Mouse (Mus musculus) liver, embryonic 12.5 days (tissue): ENCODE data around the gene Nit1. TPM values are rescaled to one million over a fixed set of nuclear protein-coding genes. Genes with fewer than 3 reads are reported as not detected.

Experiments used
- ATAC-seq: fragments of 200-750 bp; cut with Nextera tagmentation; 2 replicates; pipeline ENCODE4 v1.8.0; 2017; ENCODE audit warnings: moderate number of reproducible peaks, mild to moderate bottlenecking, moderate library complexity
- H3K27ac ChIP-seq: fragments of 300-500 bp; sonication (generic); 2 replicates; pipeline ENCODE4 v1.5.1; 2016; ENCODE audit warnings: mild to moderate bottlenecking
- H3K27me3 ChIP-seq: fragments of 300-500 bp; sonication (generic); replicated peaks from 2 replicates; pipeline ENCODE4 v1.6.1; 2016; ENCODE audit warnings: mild to moderate bottlenecking, moderate library complexity
- H3K36me3 ChIP-seq: fragments of 300-500 bp; sonication (generic); 2 replicates; pipeline ENCODE4 v1.6.1; 2016; ENCODE audit warnings: mild to moderate bottlenecking, moderate library complexity
- H3K4me1 ChIP-seq: fragments of 300-500 bp; sonication (generic); 2 replicates; pipeline ENCODE4 v1.6.1; 2016
- H3K4me2 ChIP-seq: fragments of 300-500 bp; sonication (generic); 2 replicates; pipeline ENCODE4 v1.6.1; 2016; ENCODE audit warnings: mild to moderate bottlenecking, moderate library complexity
- H3K4me3 ChIP-seq: fragments of 300-500 bp; sonication (generic); 2 replicates; pipeline ENCODE4 v1.5.1; 2016; ENCODE audit warnings: mild to moderate bottlenecking, moderate library complexity
- H3K9ac ChIP-seq: fragments of 300-500 bp; sonication (generic); 2 replicates; pipeline ENCODE4 v1.6.1; 2016; ENCODE audit warnings: mild to moderate bottlenecking, moderate library complexity
- H3K9me3 ChIP-seq: fragments of 300-500 bp; sonication (generic); replicated peaks from 2 replicates; pipeline ENCODE4 v1.6.1; 2016; ENCODE audit warnings: mild to moderate bottlenecking, moderate library complexity
- WGBS: fragments of 180-500 bp; shearing (Covaris S2); methylation state at CpG from one replicate; pipeline ENCODE4 v1.1.7; 2016; ENCODE audit not compliant: insufficient replicate concordance; 5-methylcytosine and 5-hydroxymethylcytosine counted together
- polyA plus RNA-seq: library from polyadenylated mRNA; unstranded; fragments of >200 nt; fragmentation: Nextera tagmentation; extraction: Ambion mirVana; gene quantifications from 2 replicates; pipeline ENCODE4 v1.2.1, GENCODE M21; 2016

Nit1 gene
- polyA plus RNA-seq, 1 experiment from 2014 or later = 25.3 TPM

- peaks cover 20% of the 10 kb centered on the region for H3K4me1 ChIP-seq
- H3K4me2 ChIP-seq = no peak overlapping the region
- no peaks in the 10 kb centered on the region for H3K9me3 ChIP-seq
- H3K36me3 ChIP-seq = no peaks in the 10 kb centered on the region
- 58% methylated on average over 3 of the region's 3 CpGs for WGBS
- no peak overlapping the region for H3K9ac ChIP-seq
- ATAC-seq = no peak
- no peak overlapping the region for H3K27ac ChIP-seq
- H3K4me3 ChIP-seq = no peak overlapping the region
- peaks cover 32% of the 10 kb centered on the region for H3K27me3 ChIP-seq
Observed at GRCm38 (mm10) chr1:171372880-171373279, 27.4 kb upstream of the Nit1 start.

- H3K4me1 ChIP-seq = peaks cover 8% of the 10 kb centered on the region
- no peak within 1 kb of the TSS for H3K9ac ChIP-seq
- no peak for ATAC-seq
- no peak within 1 kb of the TSS for H3K4me3 ChIP-seq
- H3K36me3 ChIP-seq = no peaks in the 10 kb centered on the region
- H3K4me2 ChIP-seq = peak within 1 kb of the TSS; percentile 14; the same call in 1 of the 2 replicates
- H3K9me3 ChIP-seq = no peaks in the 10 kb centered on the region
- H3K27ac ChIP-seq = no peak within 1 kb of the TSS
- 39% methylated on average over 20 of the region's 20 CpGs for WGBS
- H3K27me3 ChIP-seq = peaks cover 32% of the 10 kb centered on the region
Observed at GRCm38 (mm10) chr1:171369845-171370556, 24.6 kb upstream of the Nit1 start, which contains the start of gene Nectin4. Gene Nectin4, plus strand, starts transcription at chr1:171370099.

- ATAC-seq = no peak
- WGBS = 53% methylated on average over 7 of the region's 7 CpGs
Observed at GRCm38 (mm10) chr1:171365934-171366333, 20.5 kb upstream of the Nit1 start.

DNA sequence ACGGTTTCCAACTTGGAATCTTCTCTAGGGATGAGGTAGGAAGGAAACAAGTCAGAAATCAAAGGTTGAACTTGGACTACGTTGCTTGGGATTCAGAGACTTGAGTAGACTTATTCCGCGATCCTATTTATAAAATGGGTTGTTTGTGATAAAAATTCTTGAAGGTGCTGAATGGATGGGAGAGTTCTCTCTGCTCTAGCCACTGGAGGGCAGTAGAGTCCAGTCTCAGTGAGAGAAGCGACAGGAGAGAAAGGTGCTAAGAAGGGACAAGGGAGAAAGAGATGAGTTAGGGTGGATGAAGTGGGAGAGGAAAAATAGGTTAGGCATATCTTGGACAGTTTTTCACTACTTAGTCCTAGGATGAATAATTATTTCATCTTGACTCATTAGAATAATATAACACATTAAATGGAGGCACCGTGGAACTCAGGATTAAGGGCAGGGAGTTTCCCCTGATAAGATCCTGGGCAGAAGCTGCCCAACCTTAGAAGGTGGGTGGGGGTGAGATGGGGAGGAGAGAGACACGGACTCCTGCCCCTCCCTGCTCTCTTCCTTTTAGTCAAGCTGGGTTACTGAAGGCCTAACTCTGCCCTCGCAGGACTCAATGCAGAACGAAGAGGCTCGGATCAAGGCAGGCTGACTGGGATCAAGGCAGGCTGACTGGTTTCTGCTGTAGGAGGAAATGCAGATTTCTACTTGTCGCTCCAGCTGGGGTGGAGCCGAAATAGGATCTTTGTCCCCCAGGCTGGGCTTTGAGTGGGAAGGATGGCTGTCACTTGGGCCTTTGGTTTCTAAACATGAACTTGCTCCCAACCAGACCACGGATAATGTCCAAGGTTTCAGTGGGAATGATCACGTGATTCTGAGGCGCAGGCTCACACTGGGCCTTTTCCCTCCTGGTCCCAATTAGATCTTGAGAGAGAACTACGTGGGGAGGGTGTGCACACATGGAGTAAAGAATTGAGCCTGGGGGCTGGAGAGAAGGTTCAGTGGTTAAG, 16.0 kb upstream of the Nit1 start:
- peak overlapping the region; percentile 65 for H3K4me3 ChIP-seq

More at GRCm38 (mm10) chr1:171365934-171366333, 20.5 kb upstream of the Nit1 start:
- H3K4me2 ChIP-seq = no peak overlapping the region
- H3K9ac ChIP-seq = no peak overlapping the region
- H3K9me3 ChIP-seq = no peaks in the 10 kb centered on the region
- H3K27me3 ChIP-seq = peaks cover 13% of the 10 kb centered on the region
- H3K36me3 ChIP-seq = no peaks in the 10 kb centered on the region
- no peak overlapping the region for H3K27ac ChIP-seq
- peaks cover 8% of the 10 kb centered on the region for H3K4me1 ChIP-seq
- H3K4me3 ChIP-seq = no peak overlapping the region

GRCm38 (mm10) chr1:171360656-171361055, 15.2 kb upstream of the Nit1 start, which contains the start of gene Klhdc9:
Gene Klhdc9, minus strand, starts transcription at chr1:171360798.
- no peaks in the 10 kb centered on the region for H3K27me3 ChIP-seq
- 3% methylated on average over 21 of the region's 21 CpGs for WGBS
- peaks cover 26% of the 10 kb centered on the region for H3K4me1 ChIP-seq
- peak; percentile 88 for ATAC-seq
- peaks cover 28% of the 10 kb centered on the region for H3K36me3 ChIP-seq
- peak within 1 kb of the TSS; percentile 65 for H3K4me3 ChIP-seq
- H3K27ac ChIP-seq = peak within 1 kb of the TSS; percentile 64
- H3K9me3 ChIP-seq = no peaks in the 10 kb centered on the region
- H3K9ac ChIP-seq = peak within 1 kb of the TSS; percentile 72
- H3K4me2 ChIP-seq = peak within 1 kb of the TSS; percentile 79

More for the DNA sequence above, 16.0 kb upstream of the Nit1 start:
- Histone ChIP-seq H3K4me2 (peak overlapping the region; percentile 79), H3K27me3 (no peaks in the 10 kb centered on the region), H3K36me3 (peaks cover 25% of the 10 kb centered on the region), H3K27ac (peak overlapping the region; percentile 64), H3K9me3 (no peaks in the 10 kb centered on the region), H3K9ac (peak overlapping the region; percentile 72), H3K4me1 (peaks cover 26% of the 10 kb centered on the region)
- ATAC-seq = peak; percentile 72
- WGBS = 34% methylated on average over 16 of the region's 16 CpGs

- H3K9me3 ChIP-seq = no peaks in the 10 kb centered on the region
- H3K4me3 ChIP-seq = peak overlapping the region; percentile 65
- peak overlapping the region; percentile 72 for H3K9ac ChIP-seq
- peak overlapping the region; percentile 79 for H3K4me2 ChIP-seq
- no peak overlapping the region for H3K27ac ChIP-seq
- 23% methylated on average over 26 of the region's 26 CpGs for WGBS
- H3K36me3 ChIP-seq = peaks cover 28% of the 10 kb centered on the region
- peaks cover 26% of the 10 kb centered on the region for H3K4me1 ChIP-seq
- H3K27me3 ChIP-seq = no peaks in the 10 kb centered on the region
- ATAC-seq = peak; percentile 36; the same call in 1 of the 2 replicates
Observed at GRCm38 (mm10) chr1:171360253-171360652, 14.8 kb upstream of the Nit1 start.

DNA sequence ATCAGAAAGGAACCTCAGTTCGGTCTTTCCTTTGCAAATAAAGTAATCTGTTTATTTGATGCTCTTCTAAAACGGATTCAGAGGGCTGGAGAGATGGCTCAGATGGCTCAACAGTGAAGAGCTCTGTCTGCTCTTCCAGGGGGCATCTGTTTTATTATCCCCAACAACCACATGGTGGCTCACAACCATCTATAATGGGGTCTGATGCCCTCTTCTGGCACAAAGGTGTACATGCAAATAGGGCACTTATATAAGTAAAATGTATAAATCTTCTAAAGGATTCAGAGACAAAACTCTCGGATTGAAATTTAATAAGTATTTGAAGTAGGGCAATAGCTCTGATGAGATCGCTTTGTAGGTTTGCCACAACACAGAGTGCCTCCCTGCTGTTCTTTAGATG, 13.0 kb upstream of the Nit1 start:
- peaks cover 26% of the 10 kb centered on the region for H3K4me1 ChIP-seq
- no peak overlapping the region for H3K9ac ChIP-seq
- WGBS = 63% methylated on average over 4 of the region's 4 CpGs
- H3K4me3 ChIP-seq = no peak overlapping the region
- H3K27me3 ChIP-seq = no peaks in the 10 kb centered on the region
- no peak for ATAC-seq
- no peaks in the 10 kb centered on the region for H3K9me3 ChIP-seq
- no peak overlapping the region for H3K4me2 ChIP-seq
- peaks cover 32% of the 10 kb centered on the region for H3K36me3 ChIP-seq
- no peak overlapping the region for H3K27ac ChIP-seq

GRCm38 (mm10) chr1:171356814-171357213, 11.4 kb upstream of the Nit1 start:
- Histone ChIP-seq H3K9me3 (no peaks in the 10 kb centered on the region), H3K27ac (no peak overlapping the region), H3K4me3 (no peak overlapping the region), H3K36me3 (peaks cover 32% of the 10 kb centered on the region), H3K4me2 (no peak overlapping the region), H3K4me1 (peaks cover 25% of the 10 kb centered on the region), H3K27me3 (no peaks in the 10 kb centered on the region), H3K9ac (no peak overlapping the region)
- ATAC-seq = no peak
- WGBS = 88% methylated on average over 2 of the region's 2 CpGs

GRCm38 (mm10) chr1:171355812-171356340, 10.4 kb upstream of the Nit1 start:
- Histone ChIP-seq H3K27me3 (no peaks in the 10 kb centered on the region), H3K9me3 (no peaks in the 10 kb centered on the region), H3K4me1 (peaks cover 18% of the 10 kb centered on the region), H3K4me2 (no peak overlapping the region), H3K4me3 (no peak overlapping the region), H3K36me3 (peaks cover 32% of the 10 kb centered on the region), H3K27ac (no peak overlapping the region), H3K9ac (no peak overlapping the region)
- 77% methylated on average over 5 of the region's 5 CpGs for WGBS
- ATAC-seq = no peak

GRCm38 (mm10) chr1:171349210-171349609, 3.8 kb upstream of the Nit1 start:
- WGBS = 81% methylated on average over 2 of the region's 2 CpGs
- Histone ChIP-seq H3K4me3 (no peak overlapping the region), H3K27me3 (no peaks in the 10 kb centered on the region), H3K4me2 (no peak overlapping the region), H3K9ac (no peak overlapping the region), H3K36me3 (peaks cover 18% of the 10 kb centered on the region), H3K9me3 (no peaks in the 10 kb centered on the region; the same call in 1 of the 2 replicates), H3K27ac (no peak overlapping the region), H3K4me1 (peaks cover 41% of the 10 kb centered on the region)
- no peak for ATAC-seq

DNA sequence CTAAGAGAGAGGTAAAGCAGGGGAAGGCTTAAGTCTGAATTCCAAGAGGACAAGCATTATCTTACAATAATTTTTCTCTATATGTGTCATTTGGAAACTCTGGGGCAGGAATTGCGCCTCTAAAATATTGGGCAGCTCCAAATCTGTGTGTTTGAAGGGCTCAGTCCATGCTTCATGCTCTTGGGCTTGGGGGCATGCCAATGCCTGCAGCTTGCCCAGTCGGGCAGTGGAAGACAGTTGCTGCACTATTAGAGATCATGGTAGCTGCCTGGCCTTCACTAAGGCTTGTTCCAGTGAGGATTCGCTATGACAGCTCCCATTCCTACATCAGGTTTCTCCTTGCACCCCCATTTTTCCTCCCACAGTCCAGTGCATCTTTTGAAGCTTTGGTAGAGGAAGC, 3.2 kb upstream of the Nit1 start:
- Histone ChIP-seq H3K27ac (no peak overlapping the region), H3K4me1 (peaks cover 46% of the 10 kb centered on the region), H3K9me3 (no peaks in the 10 kb centered on the region; the same call in 1 of the 2 replicates), H3K27me3 (no peaks in the 10 kb centered on the region), H3K4me2 (no peak overlapping the region), H3K4me3 (no peak overlapping the region), H3K9ac (peak overlapping the region; percentile 3; the same call in 1 of the 2 replicates), H3K36me3 (peaks cover 21% of the 10 kb centered on the region)
- ATAC-seq = no peak
- WGBS = 90% methylated on average over 3 of the region's 3 CpGs
